Mouse (Mus musculus): Measurements from ENCODE around the gene Ccm2l.

- no peak for TF ChIP-seq MAFK (IDR thresholded peaks at IDR 0.05; ENCODE audit: insufficient read depth, low read depth, low read length)
- no peak for TF ChIP-seq HCFC1 (IDR thresholded peaks at IDR 0.05; ENCODE audit: borderline replicate concordance, insufficient read depth, low read length)
- TF ChIP-seq ZC3H11A (IDR thresholded peaks at IDR 0.05; ENCODE audit: borderline replicate concordance, low read depth, low read length) = no peak
Measured at GRCm38 (mm10) chr2:153121821-153122615, 56.3 kb downstream of the Ccm2l start.

Data from ES-E14 (cell line).